Mouse (Mus musculus) embryonic facial prominence, embryonic 10.5 days (tissue): Measurements from ENCODE around the gene Ptpru. TPM values are rescaled to one million over a fixed set of nuclear protein-coding genes. Genes with fewer than 3 reads are reported as not detected.
"Not testable (repeated sequence)": the region's sequence is repeated elsewhere in the genome, so short reads cannot be mapped to it uniquely, and the experiment has no call there.

ENCODE experiments used
- DNase-seq: peaks from one replicate; pipeline ENCODE4 v3.0.0-alpha.2; 2017; ENCODE audit warnings: low spot score
- H3K27ac ChIP-seq: fragments of 300-500 bp; sonication (generic); replicated peaks from 2 replicates; pipeline ENCODE4 v1.5.1; 2016; ENCODE audit warnings: mild to moderate bottlenecking
- H3K27me3 ChIP-seq: fragments of 300-500 bp; sonication (generic); replicated peaks from 2 replicates; pipeline ENCODE4 v1.6.1; 2016; ENCODE audit warnings: low read depth, mild to moderate bottlenecking; ENCODE audit not compliant: poor library complexity, severe bottlenecking
- H3K36me3 ChIP-seq: fragments of 300-500 bp; sonication (generic); replicated peaks from 2 replicates; pipeline ENCODE4 v1.6.1; 2016; ENCODE audit warnings: mild to moderate bottlenecking, moderate library complexity
- H3K4me1 ChIP-seq: fragments of 300-500 bp; sonication (generic); 2 replicates; pipeline ENCODE4 v1.6.1; 2016
- H3K4me3 ChIP-seq: fragments of 300-500 bp; sonication (generic); 2 replicates; pipeline ENCODE4 v1.5.1; 2016; ENCODE audit warnings: mild to moderate bottlenecking, moderate library complexity
- H3K9me3 ChIP-seq: fragments of 300-500 bp; sonication (generic); 2 replicates; pipeline ENCODE4 v1.6.1; 2016; ENCODE audit warnings: mild to moderate bottlenecking
- WGBS: fragments of 180-500 bp; shearing (Covaris S2); methylation state at CpG from one replicate; pipeline ENCODE4 v1.1.7; 2016; 5-methylcytosine and 5-hydroxymethylcytosine counted together
- polyA plus RNA-seq: library from polyadenylated mRNA; unstranded; fragments of >200 nt; fragmentation: Nextera tagmentation; extraction: Ambion mirVana; gene quantifications from 2 replicates; pipeline ENCODE4 v1.2.1, GENCODE M21; 2016

Gene Ptpru
- polyA plus RNA-seq, 1 experiment from 2014 or later, result 21.1 TPM

GRCm38 (mm10) chr4:131829123-131829522 lies 9.0 kb downstream of the Ptpru start:
- DNase-seq, result no peak
- Histone ChIP-seq H3K4me3 (no peak overlapping the region), H3K27ac (peak overlapping the region; percentile 44; the same call in 1 of the 2 replicates), H3K27me3 (0 out of 2 replicates have a peak, but pooled peaks cover 5% of the 10 kb centered on the region), H3K4me1 (peaks cover 94% of the 10 kb centered on the region), H3K36me3 (no peaks in the 10 kb centered on the region), H3K9me3 (no peaks in the 10 kb centered on the region)
- WGBS, result 82% methylated on average over 8 of the region's 8 CpGs

- WGBS, result 5% methylated on average over 6 of the region's 6 CpGs
- Histone ChIP-seq H3K9me3 (no peaks in the 10 kb centered on the region), H3K36me3 (no peaks in the 10 kb centered on the region; the same call in none of the 2 replicates), H3K27me3 (peaks cover 7% of the 10 kb centered on the region; the same call in 1 of the 2 replicates), H3K27ac (peak overlapping the region; percentile 86), H3K4me1 (peaks cover 83% of the 10 kb centered on the region), H3K4me3 (peak overlapping the region; percentile 40)
- DNase-seq, result peak; percentile 89
Observed at GRCm38 (mm10) chr4:131826905-131827304, 11.2 kb downstream of the Ptpru start.

GRCm38 (mm10) chr4:131825830-131826229 lies 12.3 kb downstream of the Ptpru start:
- H3K4me3 ChIP-seq, result no peak overlapping the region
- H3K36me3 ChIP-seq, result no peaks in the 10 kb centered on the region; the same call in none of the 2 replicates
- 45% methylated on average over 8 of the region's 8 CpGs for WGBS
- DNase-seq, result peak; percentile 63
- H3K27me3 ChIP-seq, result peaks cover 15% of the 10 kb centered on the region
- no peaks in the 10 kb centered on the region for H3K9me3 ChIP-seq
- peak overlapping the region; percentile 86 for H3K27ac ChIP-seq
- peaks cover 83% of the 10 kb centered on the region for H3K4me1 ChIP-seq

- Histone ChIP-seq H3K4me3 (no peak overlapping the region), H3K4me1 (peaks cover 83% of the 10 kb centered on the region), H3K27ac (peak overlapping the region; percentile 86), H3K9me3 (no peaks in the 10 kb centered on the region), H3K27me3 (peaks cover 18% of the 10 kb centered on the region), H3K36me3 (peaks cover 6% of the 10 kb centered on the region)
- 15% methylated on average over 3 of the region's 3 CpGs for WGBS
- peak; percentile 38 for DNase-seq
Observed at GRCm38 (mm10) chr4:131824939-131825338, 13.1 kb downstream of the Ptpru start.

GRCm38 (mm10) chr4:131822583-131822982 lies 15.5 kb downstream of the Ptpru start:
- Histone ChIP-seq H3K9me3 (no peaks in the 10 kb centered on the region), H3K36me3 (peaks cover 21% of the 10 kb centered on the region), H3K4me3 (no peak overlapping the region), H3K27ac (no peak overlapping the region), H3K27me3 (peaks cover 27% of the 10 kb centered on the region), H3K4me1 (peaks cover 72% of the 10 kb centered on the region)
- 87% methylated on average over 3 of the region's 3 CpGs for WGBS
- DNase-seq, result no peak

- H3K27me3 ChIP-seq, result peaks cover 27% of the 10 kb centered on the region
- no peak for DNase-seq
- no peaks in the 10 kb centered on the region for H3K9me3 ChIP-seq
- peaks cover 21% of the 10 kb centered on the region for H3K36me3 ChIP-seq
- peaks cover 59% of the 10 kb centered on the region for H3K4me1 ChIP-seq
- 37% methylated on average over 16 of the region's 16 CpGs for WGBS
- H3K4me3 ChIP-seq, result no peak overlapping the region
- H3K27ac ChIP-seq, result peak overlapping the region; percentile 32
Observed at GRCm38 (mm10) chr4:131821161-131821731, 16.8 kb downstream of the Ptpru start.

GRCm38 (mm10) chr4:131818926-131819325 lies 19.2 kb downstream of the Ptpru start:
- Histone ChIP-seq H3K27me3 (peaks cover 27% of the 10 kb centered on the region), H3K4me3 (no peak overlapping the region), H3K4me1 (peaks cover 37% of the 10 kb centered on the region), H3K27ac (no peak overlapping the region), H3K36me3 (peaks cover 21% of the 10 kb centered on the region), H3K9me3 (no peaks in the 10 kb centered on the region)
- DNase-seq, result no peak
- 67% methylated on average over 23 of the region's 23 CpGs for WGBS

- H3K4me1 ChIP-seq, result peaks cover 18% of the 10 kb centered on the region
- H3K4me3 ChIP-seq, result no peak overlapping the region
- no peak for DNase-seq
- peaks cover 17% of the 10 kb centered on the region for H3K27me3 ChIP-seq
- 86% methylated on average over 10 of the region's 10 CpGs for WGBS
- H3K36me3 ChIP-seq, result peaks cover 20% of the 10 kb centered on the region
- H3K27ac ChIP-seq, result no peak overlapping the region
- no peaks in the 10 kb centered on the region for H3K9me3 ChIP-seq
Observed at GRCm38 (mm10) chr4:131815774-131816173, 22.3 kb downstream of the Ptpru start.

- WGBS, result 88% methylated on average over 10 of the region's 10 CpGs
- Histone ChIP-seq H3K36me3 (peaks cover 14% of the 10 kb centered on the region), H3K4me1 (peaks cover 9% of the 10 kb centered on the region; the same call in 1 of the 2 replicates), H3K4me3 (no peak overlapping the region), H3K27me3 (peaks cover 12% of the 10 kb centered on the region), H3K9me3 (no peaks in the 10 kb centered on the region), H3K27ac (no peak overlapping the region)
- DNase-seq, result no peak
Observed at GRCm38 (mm10) chr4:131814869-131815268, 23.2 kb downstream of the Ptpru start.

GRCm38 (mm10) chr4:131813798-131814197 lies 24.3 kb downstream of the Ptpru start:
- no peak overlapping the region for H3K27ac ChIP-seq
- no peaks in the 10 kb centered on the region for H3K9me3 ChIP-seq
- H3K36me3 ChIP-seq, result peaks cover 3% of the 10 kb centered on the region
- no peak overlapping the region for H3K4me3 ChIP-seq
- WGBS, result 91% methylated on average over 7 of the region's 7 CpGs
- 0 out of 2 replicates have a peak, but pooled peaks cover 1% of the 10 kb centered on the region for H3K4me1 ChIP-seq
- DNase-seq, result no peak
- H3K27me3 ChIP-seq, result peaks cover under 1% of the 10 kb centered on the region; the same call in 1 of the 2 replicates

GRCm38 (mm10) chr4:131812458-131812857 lies 25.6 kb downstream of the Ptpru start:
- no peak overlapping the region for H3K27ac ChIP-seq
- H3K36me3 ChIP-seq, result no peaks in the 10 kb centered on the region
- 86% methylated on average over 11 of the region's 11 CpGs for WGBS
- no peaks in the 10 kb centered on the region for H3K4me1 ChIP-seq
- no peak for DNase-seq
- no peak overlapping the region for H3K4me3 ChIP-seq
- H3K27me3 ChIP-seq, result no peaks in the 10 kb centered on the region
- H3K9me3 ChIP-seq, result no peaks in the 10 kb centered on the region

GRCm38 (mm10) chr4:131805255-131805654 lies 32.8 kb downstream of the Ptpru start:
- Histone ChIP-seq H3K27ac (no peak overlapping the region), H3K36me3 (peaks cover 26% of the 10 kb centered on the region), H3K9me3 (no peaks in the 10 kb centered on the region), H3K4me3 (no peak overlapping the region), H3K4me1 (peaks cover 24% of the 10 kb centered on the region), H3K27me3 (no peaks in the 10 kb centered on the region)
- DNase-seq, result no peak
- 83% methylated on average over 3 of the region's 3 CpGs for WGBS

GRCm38 (mm10) chr4:131804732-131805131 lies 33.4 kb downstream of the Ptpru start:
- H3K9me3 ChIP-seq, H3K27ac ChIP-seq, H3K27me3 ChIP-seq, H3K4me3 ChIP-seq, DNase-seq: not testable (repeated sequence)
- Histone ChIP-seq H3K4me1 (peaks cover 26% of the 10 kb centered on the region), H3K36me3 (peaks cover 28% of the 10 kb centered on the region)
- 93% methylated on average over 6 of the region's 6 CpGs for WGBS
